Mouse (Mus musculus): ENCODE results near the gene Prok1. TPM values are rescaled to one million over a fixed set of nuclear protein-coding genes. Genes with fewer than 3 reads are reported as not detected.

The Prok1 gene
- polyA plus RNA-seq (2015; fragmentation: Illumina TruSeq; extraction: RNeasy Lipid Tissue Mini Kit (QIAGEN cat#74804); ENCODE audit: low read depth, low replicate concordance): not detected

GRCm38 (mm10) chr3:107239607-107240006 is at the start of gene Prok1:
Gene Prok1 (minus strand): TSS chr3:107239707.

GRCm38 (mm10) chr3:107278479-107279269 is 39.2 kb upstream of the Prok1 start, which contains the start of gene Lamtor5:
Gene Lamtor5 (plus strand): TSS chr3:107278858.

GRCm38 (mm10) chr3:107230527-107230926 is 9.0 kb downstream of the Prok1 start, which contains the start of gene A630076J17Rik:
Gene A630076J17Rik (plus strand): TSS chr3:107230614.

GRCm38 (mm10) chr3:107221608-107222007 is 17.9 kb downstream of the Prok1 start, which contains the start of gene Cym:
Gene Cym (minus strand): TSS chr3:107221732.

Other genes with a start within 250 kb of the Prok1 start
- gene Kcna3, start 203.5 kb downstream of the Prok1 start, polyA plus RNA-seq (2015; fragmentation: Illumina TruSeq; extraction: RNeasy Lipid Tissue Mini Kit (QIAGEN cat#74804); ENCODE audit: low read depth, low replicate concordance): 9.9 TPM
- 73.3 TPM for gene Kcna2, start 138.6 kb downstream of the Prok1 start, polyA plus RNA-seq (2015; fragmentation: Illumina TruSeq; extraction: RNeasy Lipid Tissue Mini Kit (QIAGEN cat#74804); ENCODE audit: low read depth, low replicate concordance)
- gene Kcna10, start 56.7 kb downstream of the Prok1 start, polyA plus RNA-seq (2015; fragmentation: Illumina TruSeq; extraction: RNeasy Lipid Tissue Mini Kit (QIAGEN cat#74804); ENCODE audit: low read depth, low replicate concordance): 0.31 TPM
- not detected for gene Cym, start 18.0 kb downstream of the Prok1 start, polyA plus RNA-seq (2015; fragmentation: Illumina TruSeq; extraction: RNeasy Lipid Tissue Mini Kit (QIAGEN cat#74804); ENCODE audit: low read depth, low replicate concordance)
- gene A630076J17Rik, start 9.1 kb downstream of the Prok1 start, polyA plus RNA-seq (2015; fragmentation: Illumina TruSeq; extraction: RNeasy Lipid Tissue Mini Kit (QIAGEN cat#74804); ENCODE audit: low read depth, low replicate concordance): not detected
- 185 TPM for gene Lamtor5, start 39.2 kb upstream of the Prok1 start, polyA plus RNA-seq (2015; fragmentation: Illumina TruSeq; extraction: RNeasy Lipid Tissue Mini Kit (QIAGEN cat#74804); ENCODE audit: low read depth, low replicate concordance)
- 5.6 TPM for gene Slc16a4, start 51.5 kb upstream of the Prok1 start, polyA plus RNA-seq (2015; fragmentation: Illumina TruSeq; extraction: RNeasy Lipid Tissue Mini Kit (QIAGEN cat#74804); ENCODE audit: low read depth, low replicate concordance)
- gene Rbm15, start 94.0 kb upstream of the Prok1 start, polyA plus RNA-seq (2015; fragmentation: Illumina TruSeq; extraction: RNeasy Lipid Tissue Mini Kit (QIAGEN cat#74804); ENCODE audit: low read depth, low replicate concordance): 5.5 TPM
- gene Kcnc4, start 219.8 kb upstream of the Prok1 start, polyA plus RNA-seq (2015; fragmentation: Illumina TruSeq; extraction: RNeasy Lipid Tissue Mini Kit (QIAGEN cat#74804); ENCODE audit: low read depth, low replicate concordance): 41.0 TPM